Mouse (Mus musculus): Measurements from ENCODE around the gene Otc. TPM values are rescaled to one million over a fixed set of nuclear protein-coding genes. Genes with fewer than 3 reads are reported as not detected.

The Otc gene
- polyA plus RNA-seq, 1 experiment from 2014 or later = not detected

GRCm38 (mm10) chrX:10268761-10269437, 16.8 kb downstream of the Otc start:
- Histone ChIP-seq H3K4me1 (no peaks in the 10 kb centered on the region), H3K27me3 (replicated peaks; ENCODE audit: low read depth, poor library complexity, severe bottlenecking) (no peaks in the 10 kb centered on the region), H3K9me3 (no peaks in the 10 kb centered on the region), H3K27ac (replicated peaks) (no peak overlapping the region), H3K4me3 (no peak overlapping the region), H3K36me3 (replicated peaks) (no peaks in the 10 kb centered on the region)
- DNase-seq (ENCODE audit: low spot score) = no peak
- 88% methylated on average over 4 of the region's 4 CpGs for WGBS

DNA sequence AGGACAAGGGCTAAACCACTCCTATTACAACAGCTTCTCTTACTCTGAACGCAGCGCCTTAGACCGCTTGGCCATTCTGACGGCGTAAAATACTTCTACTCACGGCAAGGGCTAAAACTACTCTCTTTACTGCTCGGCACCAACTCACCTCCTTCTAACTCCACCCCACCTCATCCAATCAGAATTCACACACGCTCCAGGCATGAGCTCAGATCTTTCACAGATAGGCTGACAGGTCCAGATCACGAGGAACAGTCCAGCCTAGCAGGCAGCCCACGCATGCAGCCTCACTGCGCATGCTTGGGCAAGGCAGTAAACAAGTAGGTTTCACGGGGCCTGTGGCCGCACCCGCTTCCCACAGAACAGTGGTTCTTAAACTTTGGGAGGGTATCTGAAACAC, 45.2 kb downstream of the Otc start:
- no peaks in the 10 kb centered on the region for H3K27me3 ChIP-seq (replicated peaks; ENCODE audit: low read depth, poor library complexity, severe bottlenecking)
- no peaks in the 10 kb centered on the region for H3K9me3 ChIP-seq
- no peaks in the 10 kb centered on the region for H3K36me3 ChIP-seq (replicated peaks)
- H3K27ac ChIP-seq (replicated peaks) = no peak overlapping the region
- WGBS = 92% methylated on average over 14 of the region's 14 CpGs
- no peak overlapping the region for H3K4me3 ChIP-seq
- DNase-seq (ENCODE audit: low spot score) = no peak
- H3K4me1 ChIP-seq = no peaks in the 10 kb centered on the region

DNA sequence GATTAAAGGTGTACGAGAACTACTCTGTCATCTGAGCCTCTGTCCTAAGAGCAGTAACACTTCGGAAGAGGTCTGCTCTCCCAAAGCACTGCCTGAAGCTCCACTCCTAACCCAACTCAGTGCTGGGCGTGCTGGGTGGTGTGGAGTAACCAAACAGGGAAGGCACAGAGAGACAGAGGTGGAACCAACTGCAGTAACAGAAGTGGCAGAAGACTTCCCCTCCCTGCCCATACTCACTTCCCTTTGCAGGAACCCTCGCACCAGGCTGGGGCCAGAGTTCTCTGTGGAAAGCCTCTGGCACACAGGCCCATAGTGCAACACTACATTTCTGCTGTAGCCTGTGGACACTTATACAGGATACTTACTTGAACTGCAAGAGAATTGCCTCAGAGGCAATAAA, 66.1 kb downstream of the Otc start:
- Histone ChIP-seq H3K9me3 (no peaks in the 10 kb centered on the region), H3K36me3 (replicated peaks) (no peaks in the 10 kb centered on the region), H3K27me3 (replicated peaks; ENCODE audit: low read depth, poor library complexity, severe bottlenecking) (no peaks in the 10 kb centered on the region), H3K4me1 (no peaks in the 10 kb centered on the region), H3K4me3 (no peak overlapping the region), H3K27ac (replicated peaks) (no peak overlapping the region)
- DNase-seq (ENCODE audit: low spot score) = no peak
- 82% methylated on average over 4 of the region's 4 CpGs for whole genome bisulfite sequencing

- DNase-seq (ENCODE audit: low spot score) = no peak
- Histone ChIP-seq H3K36me3 (replicated peaks) (no peaks in the 10 kb centered on the region), H3K4me1 (no peaks in the 10 kb centered on the region), H3K9me3 (no peaks in the 10 kb centered on the region), H3K4me3 (no peak overlapping the region), H3K27ac (replicated peaks) (no peak overlapping the region), H3K27me3 (replicated peaks; ENCODE audit: low read depth, poor library complexity, severe bottlenecking) (no peaks in the 10 kb centered on the region)
- 85% methylated on average over 1 of the region's 1 CpGs for WGBS
Observed at GRCm38 (mm10) chrX:10330246-10330645, 78.1 kb downstream of the Otc start.

DNA sequence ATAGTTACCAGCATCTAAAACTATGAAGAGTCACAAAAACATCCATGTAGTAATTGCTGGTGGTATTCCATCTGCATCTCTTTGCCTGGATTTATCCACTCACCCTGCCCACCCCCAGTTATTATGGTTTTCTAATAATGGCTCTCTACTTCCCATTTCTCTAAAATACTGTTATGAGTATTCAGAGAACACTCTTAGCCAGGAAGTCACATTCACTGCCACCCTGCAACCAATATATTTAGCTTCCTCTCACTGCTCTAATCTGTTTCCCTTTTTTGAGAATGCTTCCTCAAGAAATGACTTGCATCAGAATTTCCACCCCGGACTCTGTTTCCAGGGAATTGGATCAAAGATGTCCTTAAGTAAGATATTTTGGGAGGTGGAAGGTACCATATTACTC, 79.6 kb downstream of the Otc start:
- H3K27ac ChIP-seq (replicated peaks) = no peak overlapping the region
- no peaks in the 10 kb centered on the region for H3K27me3 ChIP-seq (replicated peaks; ENCODE audit: low read depth, poor library complexity, severe bottlenecking)
- H3K4me1 ChIP-seq = no peaks in the 10 kb centered on the region
- no peaks in the 10 kb centered on the region for H3K9me3 ChIP-seq
- no peaks in the 10 kb centered on the region for H3K36me3 ChIP-seq (replicated peaks)
- 94% methylated on average over 1 of the region's 1 CpGs for WGBS
- no peak for DNase-seq (ENCODE audit: low spot score)
- no peak overlapping the region for H3K4me3 ChIP-seq

DNA sequence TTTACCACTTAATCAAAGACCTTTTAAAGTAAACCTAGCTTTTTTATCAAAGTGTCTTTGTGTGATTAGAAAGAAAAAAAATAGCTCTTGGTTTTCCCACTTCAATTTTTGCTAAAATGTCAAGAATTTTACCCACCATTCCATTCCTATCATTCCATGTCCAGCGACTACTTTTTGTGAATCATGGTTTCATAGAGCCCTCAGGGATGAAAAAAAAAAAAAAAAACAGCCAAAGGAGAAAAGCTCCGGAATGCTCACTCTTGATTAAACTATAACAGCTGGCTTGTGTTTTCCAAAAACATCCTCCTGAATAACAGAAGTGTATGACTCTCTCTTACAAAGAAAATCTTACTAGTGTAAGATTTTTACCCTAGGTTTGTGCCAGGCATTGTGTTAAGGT, 84.7 kb downstream of the Otc start:
- H3K9me3 ChIP-seq = no peaks in the 10 kb centered on the region
- no peak overlapping the region for H3K4me3 ChIP-seq
- no peaks in the 10 kb centered on the region for H3K27me3 ChIP-seq (replicated peaks; ENCODE audit: low read depth, poor library complexity, severe bottlenecking)
- 29% methylated on average over 2 of the region's 2 CpGs for WGBS
- H3K4me1 ChIP-seq = no peaks in the 10 kb centered on the region
- no peaks in the 10 kb centered on the region for H3K36me3 ChIP-seq (replicated peaks)
- no peak for DNase-seq (ENCODE audit: low spot score)
- H3K27ac ChIP-seq (replicated peaks) = no peak overlapping the region

GRCm38 (mm10) chrX:10355867-10356266, 103.8 kb downstream of the Otc start:
- H3K36me3 ChIP-seq (replicated peaks) = no peaks in the 10 kb centered on the region
- DNase-seq (ENCODE audit: low spot score) = no peak
- H3K9me3 ChIP-seq = no peaks in the 10 kb centered on the region
- peaks cover 5% of the 10 kb centered on the region; the same call in 1 of the 2 replicates for H3K27me3 ChIP-seq (replicated peaks; ENCODE audit: low read depth, poor library complexity, severe bottlenecking)
- no peaks in the 10 kb centered on the region for H3K4me1 ChIP-seq
- no peak overlapping the region for H3K27ac ChIP-seq (replicated peaks)
- no peak overlapping the region for H3K4me3 ChIP-seq
- 40% methylated on average over 4 of the region's 4 CpGs for WGBS

Other genes with a start within 250 kb of the Otc start
- 3.1 and 3.6 TPM in 2 replicates for gene Srpx, start 134.6 kb upstream of the Otc start, polyA plus RNA-seq (2016; fragmentation: Nextera tagmentation; extraction: Ambion mirVana)
- 24.9 and 25.6 TPM in 2 replicates for gene Rpgr, start 35.4 kb upstream of the Otc start, polyA plus RNA-seq (2016; fragmentation: Nextera tagmentation; extraction: Ambion mirVana)
- gene Tspan7, start 232.9 kb downstream of the Otc start, polyA plus RNA-seq (2016; fragmentation: Nextera tagmentation; extraction: Ambion mirVana) = 84.4 and 87.8 TPM in 2 replicates